Mouse (Mus musculus): ENCODE data around the gene Saysd1. TPM values are rescaled to one million over a fixed set of nuclear protein-coding genes. Genes with fewer than 3 reads are reported as not detected.

Saysd1 gene
- total and polyA plus RNA-seq, 3 experiments = 5.3 to 6.6 (median 5.9) TPM

- H3K9ac ChIP-seq (ENCODE audit: insufficient read depth, low read depth) = no peak overlapping the region
- H3K4me1 ChIP-seq (ENCODE audit: control insufficient read depth in 1 of 2, insufficient read depth in 2 of 2) = peaks cover 41 to 92% of the 10 kb centered on the region in 2 experiments
These were observed 30.9 kb upstream of the Saysd1 start for GRCm38 (mm10) chr14:20169251-20169650.

GRCm38 (mm10) chr14:20168478-20168877 is 30.1 kb upstream of the Saysd1 start:
- dilution Hi-C loops (cut with MboI; ENCODE audit: extremely low pct_ligation_motif_present, extremely low pct_unique_long_range_greater_than_20kb, low sequenced_read_pairs) (no loop called here), in situ Hi-C loops (cut with MboI; ENCODE audit: low pct_ligation_motif_present, low pct_unique_long_range_greater_than_20kb, low sequenced_read_pairs) (no loop called here)
- no peaks in the 10 kb centered on the region for H3K9me3 ChIP-seq (replicated peaks; ENCODE audit: low read length)
- TF ChIP-seq NELFE (IDR thresholded peaks at IDR 0.05; ENCODE audit: low read depth, low read length) (no peak), ELF1 (IDR thresholded peaks at IDR 0.05; ENCODE audit: low read depth, low read length) (no peak), POLR2AphosphoS2 (IDR thresholded peaks at IDR 0.05; ENCODE audit: low read depth, low read length) (no peak), MAX (IDR thresholded peaks at IDR 0.05; ENCODE audit: low read length) (no peak), KAT2A (IDR thresholded peaks at IDR 0.05; ENCODE audit: insufficient replicate concordance, low read length) (no peak), SMC3 (IDR thresholded peaks at IDR 0.05; ENCODE audit: low read depth, low read length) (no peak), MAFK (IDR thresholded peaks at IDR 0.05; ENCODE audit: insufficient replicate concordance, low read length) (no peak), JUND (conservative IDR thresholded peaks at IDR 0.05; ENCODE audit: low read depth, low read length) (no peak), HCFC1 (IDR thresholded peaks at IDR 0.05; ENCODE audit: low read depth, low read length) (no peak), MAZ (IDR thresholded peaks at IDR 0.05; ENCODE audit: low read depth, low read length) (no peak), MXI1 (IDR thresholded peaks at IDR 0.05; ENCODE audit: low read depth, low read length) (no peak), SIN3A (IDR thresholded peaks at IDR 0.05; ENCODE audit: low read length) (no peak), CHD1 (IDR thresholded peaks at IDR 0.05; ENCODE audit: low read depth, low read length) (no peak), ZC3H11A (IDR thresholded peaks at IDR 0.05; ENCODE audit: low read depth, low read length) (no peak)
- peaks cover 43 to 95% of the 10 kb centered on the region in 2 experiments for H3K4me1 ChIP-seq (ENCODE audit: control insufficient read depth in 1 of 2, insufficient read depth in 2 of 2)
- no peak overlapping the region for H3K9ac ChIP-seq (ENCODE audit: insufficient read depth, low read depth)
- peaks cover 0 to 72% of the 10 kb centered on the region in 2 experiments for H3K36me3 ChIP-seq (replicated peaks in 1 of 2; ENCODE audit: control insufficient read depth in 1 of 2, insufficient read depth in 1 of 2, low read length in 1 of 2)
- DNase-seq (ENCODE audit: extremely low read depth) = no peak
- H3K4me2 ChIP-seq (ENCODE audit: insufficient read depth, low read depth, poor library complexity, severe bottlenecking) = no peak overlapping the region
- H3K27me3 ChIP-seq (replicated peaks) = no peaks in the 10 kb centered on the region
- peaks cover 32% of the 10 kb centered on the region for H3K79me2 ChIP-seq (replicated peaks; ENCODE audit: control insufficient read depth, extremely low read depth, insufficient read depth, poor library complexity, severe bottlenecking)
- no peak overlapping the region for H3K27ac ChIP-seq (ENCODE audit: insufficient read depth, low read depth)
- H3K4me3 ChIP-seq (replicated peaks in 1 of 3; ENCODE audit: low read depth in 2 of 3, low read length in 2 of 3, poor library complexity in 1 of 3) = no peak overlapping the region

More at GRCm38 (mm10) chr14:20169251-20169650, 30.9 kb upstream of the Saysd1 start:
- in situ Hi-C loops (cut with MboI; ENCODE audit: low pct_ligation_motif_present, low pct_unique_long_range_greater_than_20kb, low sequenced_read_pairs) (no loop called here), dilution Hi-C loops (cut with MboI; ENCODE audit: extremely low pct_ligation_motif_present, extremely low pct_unique_long_range_greater_than_20kb, low sequenced_read_pairs) (no loop called here)
- no peak overlapping the region for H3K4me3 ChIP-seq (replicated peaks in 1 of 3; ENCODE audit: low read depth in 2 of 3, low read length in 2 of 3, poor library complexity in 1 of 3)
- H3K4me2 ChIP-seq (ENCODE audit: insufficient read depth, low read depth, poor library complexity, severe bottlenecking) = no peak overlapping the region
- peaks cover 32% of the 10 kb centered on the region for H3K79me2 ChIP-seq (replicated peaks; ENCODE audit: control insufficient read depth, extremely low read depth, insufficient read depth, poor library complexity, severe bottlenecking)
- H3K9me3 ChIP-seq (replicated peaks; ENCODE audit: low read length) = no peaks in the 10 kb centered on the region
- no peak overlapping the region for H3K27ac ChIP-seq (ENCODE audit: insufficient read depth, low read depth)
- DNase-seq (ENCODE audit: extremely low read depth) = no peak
- no peaks in the 10 kb centered on the region for H3K27me3 ChIP-seq (replicated peaks)
- TF ChIP-seq IRF4 (IDR thresholded peaks at IDR 0.05; ENCODE audit: low read depth, low read length) (no peak), CHD2 (IDR thresholded peaks at IDR 0.05; ENCODE audit: low read length) (no peak), USF1 (IDR thresholded peaks at IDR 0.05; ENCODE audit: low read depth, low read length) (no peak), ZNF384 (IDR thresholded peaks at IDR 0.05; ENCODE audit: low read depth, low read length) (peak; percentile 40; the same call in 1 of the 2 replicates), MAX (IDR thresholded peaks at IDR 0.05; ENCODE audit: low read length) (no peak)
- H3K36me3 ChIP-seq (replicated peaks in 1 of 2; ENCODE audit: control insufficient read depth in 1 of 2, insufficient read depth in 1 of 2, low read length in 1 of 2) = peaks cover 0 to 70% of the 10 kb centered on the region in 2 experiments

Data from CH12.LX (cell line).